Mouse (Mus musculus): ENCODE measurements around the gene Tesmin. TPM values are rescaled to one million over a fixed set of nuclear protein-coding genes. Genes with fewer than 3 reads are reported as not detected.

The Tesmin gene
- polyA plus RNA-seq, 1 experiment from 2014 or later, result 0.23 TPM

DNA sequence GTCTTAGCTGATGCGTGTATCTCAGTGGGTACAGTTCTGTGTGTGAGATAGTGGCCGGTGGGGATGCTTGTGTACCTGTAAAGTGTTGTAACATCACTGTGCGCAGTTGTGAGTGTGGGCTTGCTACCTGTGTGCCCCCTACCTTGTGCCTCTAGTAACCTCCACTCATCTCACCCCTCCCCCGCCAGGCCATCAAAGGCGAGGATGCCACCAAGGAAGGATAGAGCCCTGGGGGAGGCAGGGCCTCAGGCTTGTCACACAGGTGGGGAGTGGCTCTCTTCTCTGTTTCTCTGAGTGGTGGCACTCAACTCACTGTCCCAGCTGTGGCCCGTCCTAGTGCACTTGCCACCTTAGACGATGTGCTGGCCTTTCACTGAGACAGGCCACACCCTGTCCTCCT, 42.4 kb downstream of the Tesmin start:
- Histone ChIP-seq H3K9me3 (ENCODE audit: control insufficient read depth, low read length) (no peaks in the 10 kb centered on the region), H3K4me1 (ENCODE audit: control insufficient read depth, insufficient read depth, low read length) (peaks cover 2% of the 10 kb centered on the region; the same call in 1 of the 2 replicates), H3K9ac (ENCODE audit: low read length) (no peak overlapping the region), H3K27me3 (ENCODE audit: control insufficient read depth, insufficient read depth, low read length) (no peaks in the 10 kb centered on the region), H3K4me3 (ENCODE audit: low read depth, low read length) (no peak overlapping the region), H3K4me2 (no peak overlapping the region), H3K36me3 (ENCODE audit: control insufficient read depth, insufficient read depth, low read length) (no peaks in the 10 kb centered on the region), H3K27ac (ENCODE audit: low read depth, low read length) (no peak overlapping the region)
- DNase-seq (ENCODE audit: low spot score, missing footprints) (no peak), ATAC-seq (ENCODE audit: low FRiP score) (no peak)
- 75% methylated on average over 7 of the region's 7 CpGs for WGBS

DNA sequence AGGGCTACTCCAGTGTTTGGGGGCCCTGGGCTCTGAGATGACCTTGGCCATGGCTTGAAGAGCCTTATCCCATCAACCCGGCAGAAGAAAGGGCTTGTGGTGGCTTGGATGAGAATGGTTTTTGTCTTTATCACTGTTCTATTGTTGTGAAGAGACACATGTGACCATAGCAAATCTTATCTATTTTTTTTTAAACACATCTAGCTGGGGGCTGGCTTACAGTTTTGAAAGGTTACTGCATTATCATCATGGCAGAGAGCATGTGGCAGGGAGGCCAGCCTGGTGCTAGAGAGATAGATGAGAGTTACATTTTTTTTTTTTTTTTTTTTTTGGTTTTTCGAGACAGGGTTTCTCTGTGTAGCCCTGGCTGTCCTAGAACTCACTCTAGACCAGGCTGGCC, 43.3 kb downstream of the Tesmin start:
- H3K9ac ChIP-seq (ENCODE audit: low read length), result no peak overlapping the region
- no peak for ATAC-seq (ENCODE audit: low FRiP score)
- H3K27ac ChIP-seq (ENCODE audit: low read depth, low read length), result no peak overlapping the region
- no peaks in the 10 kb centered on the region for H3K9me3 ChIP-seq (ENCODE audit: control insufficient read depth, low read length)
- no peak overlapping the region for H3K4me3 ChIP-seq (ENCODE audit: low read depth, low read length)
- no peak overlapping the region for H3K4me2 ChIP-seq
- 94% methylated on average over 1 of the region's 2 CpGs for WGBS
- DNase-seq (ENCODE audit: low spot score, missing footprints), result no peak
- no peaks in the 10 kb centered on the region for H3K36me3 ChIP-seq (ENCODE audit: control insufficient read depth, insufficient read depth, low read length)
- no peaks in the 10 kb centered on the region for H3K27me3 ChIP-seq (ENCODE audit: control insufficient read depth, insufficient read depth, low read length)
- peaks cover 2% of the 10 kb centered on the region; the same call in 1 of the 2 replicates for H3K4me1 ChIP-seq (ENCODE audit: control insufficient read depth, insufficient read depth, low read length)

DNA sequence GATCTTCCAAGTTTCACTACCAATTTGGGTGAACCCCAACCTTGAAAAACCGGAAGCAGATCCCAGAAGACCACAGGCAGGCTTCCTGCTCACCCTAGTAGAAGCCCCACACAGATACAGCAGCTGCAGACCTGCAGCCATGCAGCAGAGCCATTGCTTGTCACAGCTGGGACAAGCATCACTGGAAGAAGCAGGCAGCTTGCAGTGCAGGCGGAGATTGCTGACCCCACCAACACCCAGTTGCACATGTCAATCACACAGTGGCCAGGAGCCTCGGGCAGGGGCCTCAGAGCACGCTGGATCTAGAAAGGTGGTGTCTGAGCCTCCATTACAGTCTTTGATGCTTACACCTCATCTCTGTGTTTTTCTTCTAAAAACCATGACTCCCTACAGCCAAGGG, 45.5 kb downstream of the Tesmin start:
- Histone ChIP-seq H3K4me2 (no peak overlapping the region), H3K4me1 (ENCODE audit: control insufficient read depth, insufficient read depth, low read length) (peaks cover 2% of the 10 kb centered on the region; the same call in 1 of the 2 replicates), H3K4me3 (ENCODE audit: low read depth, low read length) (no peak overlapping the region), H3K9me3 (ENCODE audit: control insufficient read depth, low read length) (no peaks in the 10 kb centered on the region), H3K9ac (ENCODE audit: low read length) (no peak overlapping the region), H3K27me3 (ENCODE audit: control insufficient read depth, insufficient read depth, low read length) (no peaks in the 10 kb centered on the region), H3K27ac (ENCODE audit: low read depth, low read length) (no peak overlapping the region), H3K36me3 (ENCODE audit: control insufficient read depth, insufficient read depth, low read length) (no peaks in the 10 kb centered on the region)
- ATAC-seq (ENCODE audit: low FRiP score), result no peak
- 38% methylated on average over 4 of the region's 4 CpGs for WGBS
- DNase-seq (ENCODE audit: low spot score, missing footprints), result no peak

DNA sequence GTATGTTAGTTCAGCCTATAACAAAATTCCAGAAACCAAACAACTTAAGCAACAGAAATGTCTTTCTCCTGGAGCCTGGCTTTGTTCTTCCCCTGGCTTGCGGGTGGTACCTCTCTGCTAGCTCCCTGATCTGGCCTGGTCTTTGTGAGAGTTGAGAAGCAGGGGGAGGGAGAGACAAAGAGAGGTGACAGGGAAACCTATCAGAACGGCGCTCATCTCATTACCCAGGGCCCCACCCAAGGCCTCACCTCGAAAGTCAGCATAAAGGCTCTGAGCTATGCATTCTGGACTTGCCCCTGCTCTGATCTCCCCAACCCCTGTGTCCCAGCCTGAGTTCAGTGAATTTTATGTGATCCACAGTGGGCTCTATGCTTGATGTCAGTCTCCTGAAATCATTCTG, 46.0 kb downstream of the Tesmin start:
- H3K27me3 ChIP-seq (ENCODE audit: control insufficient read depth, insufficient read depth, low read length), result no peaks in the 10 kb centered on the region
- H3K27ac ChIP-seq (ENCODE audit: low read depth, low read length), result no peak overlapping the region
- no peak for DNase-seq (ENCODE audit: low spot score, missing footprints)
- ATAC-seq (ENCODE audit: low FRiP score), result no peak
- WGBS, result 41% methylated on average over 4 of the region's 4 CpGs
- H3K36me3 ChIP-seq (ENCODE audit: control insufficient read depth, insufficient read depth, low read length), result no peaks in the 10 kb centered on the region
- peaks cover 2% of the 10 kb centered on the region; the same call in 1 of the 2 replicates for H3K4me1 ChIP-seq (ENCODE audit: control insufficient read depth, insufficient read depth, low read length)
- no peak overlapping the region for H3K9ac ChIP-seq (ENCODE audit: low read length)
- H3K4me3 ChIP-seq (ENCODE audit: low read depth, low read length), result no peak overlapping the region
- no peaks in the 10 kb centered on the region for H3K9me3 ChIP-seq (ENCODE audit: control insufficient read depth, low read length)
- H3K4me2 ChIP-seq, result no peak overlapping the region

DNA sequence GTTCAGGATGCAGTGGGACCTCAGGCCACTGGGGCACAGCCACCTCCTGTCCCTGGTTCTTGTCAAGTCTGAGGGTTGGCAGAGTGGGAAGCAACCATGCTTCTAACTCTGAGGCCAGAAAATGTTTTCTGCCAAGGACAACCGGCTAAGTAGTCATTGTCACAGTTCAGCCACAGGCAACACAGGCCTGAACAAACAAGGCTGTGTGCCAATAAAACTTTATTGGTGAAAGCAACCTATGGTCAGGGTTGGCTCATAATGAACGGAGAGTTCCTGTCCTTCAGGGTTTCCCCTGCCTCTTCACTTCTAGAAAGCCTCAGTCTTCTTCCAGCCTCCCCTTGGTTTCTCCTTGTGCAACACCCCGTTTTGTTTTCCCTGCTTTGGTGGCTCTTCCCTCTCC, 47.2 kb downstream of the Tesmin start:
- Histone ChIP-seq H3K4me3 (ENCODE audit: low read depth, low read length) (no peak overlapping the region), H3K4me1 (ENCODE audit: control insufficient read depth, insufficient read depth, low read length) (peaks cover 2% of the 10 kb centered on the region; the same call in 1 of the 2 replicates)

DNA sequence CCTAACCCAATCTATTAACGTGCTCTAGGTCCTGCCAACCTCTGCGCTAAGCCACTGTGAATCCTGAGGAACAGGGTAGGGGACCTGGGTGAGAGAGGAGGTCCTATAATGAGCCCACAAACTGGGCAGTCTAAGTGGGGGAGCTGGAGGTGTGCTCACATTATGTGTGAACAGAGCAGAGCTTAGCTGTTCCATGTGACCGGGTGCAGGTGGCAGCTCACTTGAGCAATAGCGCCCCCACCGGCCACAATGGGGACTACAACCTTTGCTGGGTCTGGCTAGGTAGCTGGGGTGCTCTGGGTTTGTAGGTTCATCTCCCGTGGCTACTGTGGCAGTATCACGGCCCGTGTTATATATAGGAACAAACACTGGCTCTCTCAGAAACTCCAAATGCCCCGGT, 48.2 kb downstream of the Tesmin start:
- 51% methylated on average over 9 of the region's 9 CpGs for WGBS
- ATAC-seq (ENCODE audit: low FRiP score) (no peak), DNase-seq (ENCODE audit: low spot score, missing footprints) (peak; percentile 87)
- H3K4me3 ChIP-seq (ENCODE audit: low read depth, low read length), result no peak overlapping the region
- H3K27ac ChIP-seq (ENCODE audit: low read depth, low read length), result no peak overlapping the region
- H3K9ac ChIP-seq (ENCODE audit: low read length), result no peak overlapping the region
- no peak overlapping the region for H3K4me2 ChIP-seq
- H3K9me3 ChIP-seq (ENCODE audit: control insufficient read depth, low read length), result no peaks in the 10 kb centered on the region
- no peaks in the 10 kb centered on the region for H3K36me3 ChIP-seq (ENCODE audit: control insufficient read depth, insufficient read depth, low read length)
- H3K4me1 ChIP-seq (ENCODE audit: control insufficient read depth, insufficient read depth, low read length), result peaks cover 2% of the 10 kb centered on the region; the same call in 1 of the 2 replicates
- H3K27me3 ChIP-seq (ENCODE audit: control insufficient read depth, insufficient read depth, low read length), result no peaks in the 10 kb centered on the region

More for the DNA sequence above, 47.2 kb downstream of the Tesmin start:
- Histone ChIP-seq H3K36me3 (ENCODE audit: control insufficient read depth, insufficient read depth, low read length) (no peaks in the 10 kb centered on the region), H3K27me3 (ENCODE audit: control insufficient read depth, insufficient read depth, low read length) (no peaks in the 10 kb centered on the region), H3K9ac (ENCODE audit: low read length) (no peak overlapping the region), H3K9me3 (ENCODE audit: control insufficient read depth, low read length) (no peaks in the 10 kb centered on the region), H3K27ac (ENCODE audit: low read depth, low read length) (no peak overlapping the region), H3K4me2 (no peak overlapping the region)
- no peak for ATAC-seq (ENCODE audit: low FRiP score)
- WGBS, result 79% methylated on average over 3 of the region's 3 CpGs
- no peak for DNase-seq (ENCODE audit: low spot score, missing footprints)

DNA sequence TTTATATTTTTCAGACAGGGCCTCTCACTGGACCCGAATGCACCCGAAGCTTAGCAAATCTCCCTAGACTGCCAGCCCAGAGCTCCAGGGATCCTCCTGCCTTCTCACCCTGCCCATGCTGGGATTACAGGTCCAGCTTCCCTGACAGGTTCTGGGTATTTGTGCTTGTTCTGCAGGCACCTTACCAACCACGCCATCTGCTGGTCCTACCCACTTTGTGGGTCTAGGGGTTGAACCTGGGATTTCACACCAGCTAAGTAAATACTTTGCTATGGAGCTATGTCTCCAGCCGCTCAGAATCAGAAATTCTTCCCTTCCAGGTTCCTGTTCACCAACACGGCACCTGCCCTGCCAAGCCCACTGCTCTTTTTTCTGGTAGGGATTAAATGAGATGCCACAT, 49.3 kb downstream of the Tesmin start:
- no peak overlapping the region for H3K9ac ChIP-seq (ENCODE audit: low read length)
- ATAC-seq (ENCODE audit: low FRiP score) (no peak), DNase-seq (ENCODE audit: low spot score, missing footprints) (no peak)
- no peak overlapping the region for H3K27ac ChIP-seq (ENCODE audit: low read depth, low read length)
- H3K4me3 ChIP-seq (ENCODE audit: low read depth, low read length), result no peak overlapping the region
- no peaks in the 10 kb centered on the region for H3K36me3 ChIP-seq (ENCODE audit: control insufficient read depth, insufficient read depth, low read length)
- no peak overlapping the region for H3K4me2 ChIP-seq
- H3K4me1 ChIP-seq (ENCODE audit: control insufficient read depth, insufficient read depth, low read length), result peaks cover 2% of the 10 kb centered on the region; the same call in 1 of the 2 replicates
- no peaks in the 10 kb centered on the region for H3K27me3 ChIP-seq (ENCODE audit: control insufficient read depth, insufficient read depth, low read length)
- 74% methylated on average over 5 of the region's 5 CpGs for WGBS
- no peaks in the 10 kb centered on the region for H3K9me3 ChIP-seq (ENCODE audit: control insufficient read depth, low read length)

DNA sequence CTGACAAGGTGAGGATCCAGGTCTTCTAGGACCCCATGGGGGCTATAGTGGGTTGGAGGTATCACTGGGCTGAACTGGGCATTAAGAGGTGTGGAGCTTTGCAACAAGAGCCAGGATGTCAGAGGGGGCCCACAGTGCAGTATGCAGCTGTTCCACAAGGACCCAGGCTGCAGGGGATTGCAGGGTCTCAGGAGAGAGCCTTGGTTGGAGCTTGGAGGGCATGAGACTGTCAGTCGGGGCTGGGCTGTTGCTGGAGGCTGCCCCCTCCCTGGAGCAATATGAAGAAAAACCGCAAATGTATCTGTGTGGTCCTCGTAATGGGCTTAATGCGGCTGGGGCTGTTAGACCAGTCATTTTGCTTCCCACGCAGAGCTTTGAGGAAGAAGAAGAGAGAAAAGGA, 52.0 kb downstream of the Tesmin start:
- Histone ChIP-seq H3K4me2 (no peak overlapping the region), H3K4me1 (ENCODE audit: control insufficient read depth, insufficient read depth, low read length) (no peaks in the 10 kb centered on the region), H3K27ac (ENCODE audit: low read depth, low read length) (no peak overlapping the region)

DNA sequence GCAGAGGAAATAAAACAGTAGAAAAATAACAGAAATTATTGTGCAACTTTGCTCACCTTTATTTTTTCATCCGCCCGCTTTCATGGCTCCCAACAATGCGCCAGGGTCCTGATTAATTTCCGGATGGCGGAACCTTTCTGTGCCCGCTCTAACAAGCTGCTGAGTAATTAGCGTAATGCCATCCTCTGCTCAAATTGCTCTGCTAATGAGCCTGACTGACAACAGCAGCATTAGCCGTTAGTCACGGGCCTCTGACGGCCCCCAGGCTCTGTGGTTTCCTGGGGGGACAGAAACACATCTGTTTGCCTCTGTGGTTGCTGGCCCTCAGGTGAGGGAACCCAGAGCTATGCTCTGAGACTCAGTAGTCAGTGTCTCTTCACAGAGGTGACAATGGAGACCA, 52.4 kb downstream of the Tesmin start:
- Histone ChIP-seq H3K27me3 (ENCODE audit: control insufficient read depth, insufficient read depth, low read length) (no peaks in the 10 kb centered on the region), H3K4me2 (no peak overlapping the region), H3K9me3 (ENCODE audit: control insufficient read depth, low read length) (no peaks in the 10 kb centered on the region), H3K36me3 (ENCODE audit: control insufficient read depth, insufficient read depth, low read length) (no peaks in the 10 kb centered on the region), H3K4me3 (ENCODE audit: low read depth, low read length) (no peak overlapping the region), H3K27ac (ENCODE audit: low read depth, low read length) (no peak overlapping the region), H3K4me1 (ENCODE audit: control insufficient read depth, insufficient read depth, low read length) (no peaks in the 10 kb centered on the region), H3K9ac (ENCODE audit: low read length) (no peak overlapping the region)
- no peak for ATAC-seq (ENCODE audit: low FRiP score)
- no peak for DNase-seq (ENCODE audit: low spot score, missing footprints)
- 81% methylated on average over 10 of the region's 10 CpGs for WGBS

More for the DNA sequence above, 52.0 kb downstream of the Tesmin start:
- Histone ChIP-seq H3K9me3 (ENCODE audit: control insufficient read depth, low read length) (no peaks in the 10 kb centered on the region), H3K9ac (ENCODE audit: low read length) (no peak overlapping the region), H3K36me3 (ENCODE audit: control insufficient read depth, insufficient read depth, low read length) (no peaks in the 10 kb centered on the region), H3K4me3 (ENCODE audit: low read depth, low read length) (no peak overlapping the region), H3K27me3 (ENCODE audit: control insufficient read depth, insufficient read depth, low read length) (no peaks in the 10 kb centered on the region)
- no peak for DNase-seq (ENCODE audit: low spot score, missing footprints)
- 78% methylated on average over 5 of the region's 5 CpGs for WGBS
- no peak for ATAC-seq (ENCODE audit: low FRiP score)

DNA sequence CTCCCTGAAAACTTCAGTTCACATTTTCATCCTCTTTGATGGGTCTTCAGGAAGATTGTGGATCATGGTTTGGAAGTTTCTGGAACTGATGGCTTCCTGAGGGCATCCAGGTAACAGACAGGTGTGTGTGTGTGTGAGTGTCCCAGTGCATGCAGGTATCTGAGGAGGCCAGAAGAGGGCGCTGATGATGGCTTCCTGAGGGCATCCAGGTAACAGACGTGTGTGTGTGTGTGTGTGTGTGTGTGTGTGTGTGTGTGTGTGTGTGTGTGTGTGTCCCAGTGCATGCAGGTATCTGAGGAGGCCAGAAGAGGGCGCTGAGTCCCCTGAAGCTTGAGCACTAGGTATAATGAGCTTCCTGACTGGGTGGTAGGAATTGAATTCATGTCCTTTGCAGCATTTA, 58.7 kb downstream of the Tesmin start:
- Histone ChIP-seq H3K9ac (ENCODE audit: low read length) (no peak overlapping the region), H3K4me1 (ENCODE audit: control insufficient read depth, insufficient read depth, low read length) (no peaks in the 10 kb centered on the region), H3K27me3 (ENCODE audit: control insufficient read depth, insufficient read depth, low read length) (no peaks in the 10 kb centered on the region), H3K9me3 (ENCODE audit: control insufficient read depth, low read length) (no peaks in the 10 kb centered on the region), H3K4me2 (no peak overlapping the region), H3K27ac (ENCODE audit: low read depth, low read length) (no peak overlapping the region), H3K4me3 (ENCODE audit: low read depth, low read length) (no peak overlapping the region), H3K36me3 (ENCODE audit: control insufficient read depth, insufficient read depth, low read length) (no peaks in the 10 kb centered on the region)
- DNase-seq (ENCODE audit: low spot score, missing footprints) (no peak), ATAC-seq (ENCODE audit: low FRiP score) (no peak)
- WGBS, result 74% methylated on average over 3 of the region's 3 CpGs
